Mouse (Mus musculus) kidney, adult 2 months (tissue): ENCODE measurements around the gene Prss27. TPM values are rescaled to one million over a fixed set of nuclear protein-coding genes. Genes with fewer than 3 reads are reported as not detected.
A peak's percentile ranks its signal among the peaks of the same experiment; 100 is the strongest.

Experiments
- DNase-seq: peaks from one replicate; pipeline ENCODE4 v3.0.0; 2021
- H3K27ac ChIP-seq: fragments of 200-500 bp; 2 replicates; pipeline ENCODE4 v1.5.1; 2012; ENCODE audit warnings: low read depth, low read length, control low read depth, inconsistent platforms; ENCODE audit not compliant: insufficient read depth
- H3K27me3 ChIP-seq: fragments of 200-500 bp; replicated peaks from 2 replicates; pipeline ENCODE4 v1.6.1; 2012; ENCODE audit warnings: mild to moderate bottlenecking, moderate library complexity, low read length, inconsistent platforms; ENCODE audit not compliant: control insufficient read depth, insufficient read depth
- H3K36me3 ChIP-seq: fragments of 200-500 bp; 2 replicates; pipeline ENCODE4 v1.6.1; 2012; ENCODE audit warnings: mild to moderate bottlenecking, moderate library complexity, low read length, inconsistent platforms; ENCODE audit not compliant: control insufficient read depth, insufficient read depth
- H3K4me1 ChIP-seq: fragments of 200-500 bp; 2 replicates; pipeline ENCODE4 v1.6.1; 2011; ENCODE audit warnings: low read length; ENCODE audit not compliant: control insufficient read depth, insufficient read depth
- H3K4me3 ChIP-seq: fragments of 200-500 bp; 2 replicates; pipeline ENCODE4 v1.5.1; 2011; ENCODE audit warnings: mild to moderate bottlenecking, low read depth, low read length, control low read depth; ENCODE audit not compliant: insufficient read depth
- CTCF ChIP-seq: fragments of 200-500 bp; conservative IDR thresholded peaks from 2 replicates; pipeline ENCODE4 v1.5.1; 2011; ENCODE audit warnings: low read depth, mild to moderate bottlenecking, control low read depth, low read length, moderate library complexity, mixed read lengths; ENCODE audit not compliant: insufficient read depth, insufficient read length
- POLR2A ChIP-seq: fragments of 200-500 bp; IDR thresholded peaks from one replicate; pipeline ENCODE4 v1.6.1; 2011; ENCODE audit warnings: low read depth, low read length, control low read depth
- WGBS: fragments of 180-500 bp; shearing (Covaris S2); methylation state at CpG from one replicate; pipeline ENCODE4 v1.1.7; 2018; 5-methylcytosine and 5-hydroxymethylcytosine counted together
- polyA plus RNA-seq: library from polyadenylated mRNA; depleted of rRNA; stranded (reverse); fragments of >200 nt; gene quantifications from 2 replicates; pipeline ENCODE4 v1.2.3, GENCODE M21; 2012

Prss27 gene
- polyA plus RNA-seq, 1 experiment = 0.16 TPM

DNA sequence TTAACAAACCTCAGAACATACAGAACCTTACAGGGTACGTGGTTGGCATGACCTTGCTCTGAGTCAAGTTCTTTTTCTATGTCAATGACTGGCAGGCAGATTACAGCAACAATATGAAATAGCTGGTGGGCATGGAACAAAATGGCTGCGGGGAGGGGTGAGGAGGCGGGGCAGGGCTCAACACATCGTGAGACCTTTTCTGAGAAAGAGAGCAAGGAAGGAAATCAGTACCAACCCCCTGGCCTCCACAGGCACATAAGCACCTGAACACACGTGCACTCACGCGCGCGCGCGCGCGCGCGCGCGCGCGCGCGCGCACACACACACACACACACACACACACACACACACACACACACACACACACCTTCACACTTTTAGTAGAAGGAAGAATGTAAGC lies 7.4 kb upstream of the Prss27 start:
- Histone ChIP-seq H3K36me3 (no peaks in the 10 kb centered on the region), H3K27ac (no peak overlapping the region), H3K4me1 (no peaks in the 10 kb centered on the region), H3K27me3 (no peaks in the 10 kb centered on the region), H3K4me3 (no peak overlapping the region)
- WGBS = 88% methylated on average over 22 of the region's 22 CpGs
- DNase-seq = no peak
- TF ChIP-seq POLR2A (no peak), CTCF (no peak)

DNA sequence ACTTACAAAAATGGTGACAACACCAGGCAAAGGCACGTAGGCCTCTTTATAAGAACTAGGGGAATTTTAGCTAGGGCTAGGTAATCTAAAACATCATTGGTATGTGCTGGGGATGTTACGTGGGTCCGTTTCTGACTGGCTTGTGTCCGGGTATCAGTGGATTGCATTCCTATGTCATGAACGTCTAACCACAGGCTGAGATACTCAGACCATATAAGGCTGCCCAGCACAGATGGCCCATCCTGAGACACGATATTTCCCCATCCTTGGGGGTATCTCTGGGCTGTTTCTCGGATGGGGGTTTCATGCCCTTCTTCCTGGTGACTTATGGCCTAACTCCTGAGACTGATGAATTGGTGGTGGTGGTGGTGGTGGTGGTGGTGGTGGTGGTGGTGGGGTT lies 2.9 kb upstream of the Prss27 start:
- no peak for TF ChIP-seq CTCF
- no peak for TF ChIP-seq POLR2A
- no peak overlapping the region for H3K27ac ChIP-seq
- H3K27me3 ChIP-seq = no peaks in the 10 kb centered on the region
- no peak for DNase-seq
- WGBS = 79% methylated on average over 7 of the region's 7 CpGs
- H3K36me3 ChIP-seq = no peaks in the 10 kb centered on the region
- H3K4me3 ChIP-seq = no peak overlapping the region
- H3K4me1 ChIP-seq = no peaks in the 10 kb centered on the region

DNA sequence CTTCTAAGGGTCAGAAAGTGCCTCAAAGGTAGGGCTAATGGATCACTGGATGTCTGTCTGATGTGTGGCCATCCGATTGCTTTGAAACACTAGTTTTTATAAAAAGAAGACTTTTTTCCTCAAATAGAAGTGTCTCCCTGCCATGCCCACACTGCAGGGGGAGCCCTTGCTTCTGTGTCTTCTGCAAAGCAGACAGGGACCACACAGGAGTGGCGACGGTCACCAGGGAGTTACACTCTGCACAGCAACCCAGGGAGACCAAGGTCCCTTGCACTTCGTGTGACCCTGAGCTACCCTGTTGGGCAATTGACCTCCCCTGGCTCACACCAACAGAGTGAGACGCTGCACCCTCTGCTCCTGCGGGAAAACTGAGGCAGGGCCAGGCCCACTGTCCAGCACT lies 990 bp upstream of the Prss27 start:
- Histone ChIP-seq H3K36me3 (no peaks in the 10 kb centered on the region), H3K27ac (no peak overlapping the region), H3K4me3 (no peak overlapping the region), H3K27me3 (no peaks in the 10 kb centered on the region), H3K4me1 (no peaks in the 10 kb centered on the region)
- WGBS = 62% methylated on average over 6 of the region's 6 CpGs
- DNase-seq = no peak
- TF ChIP-seq POLR2A = no peak
- TF ChIP-seq CTCF = 0 out of 2 replicates have a peak, but pooled peaks have one; percentile 12

DNA sequence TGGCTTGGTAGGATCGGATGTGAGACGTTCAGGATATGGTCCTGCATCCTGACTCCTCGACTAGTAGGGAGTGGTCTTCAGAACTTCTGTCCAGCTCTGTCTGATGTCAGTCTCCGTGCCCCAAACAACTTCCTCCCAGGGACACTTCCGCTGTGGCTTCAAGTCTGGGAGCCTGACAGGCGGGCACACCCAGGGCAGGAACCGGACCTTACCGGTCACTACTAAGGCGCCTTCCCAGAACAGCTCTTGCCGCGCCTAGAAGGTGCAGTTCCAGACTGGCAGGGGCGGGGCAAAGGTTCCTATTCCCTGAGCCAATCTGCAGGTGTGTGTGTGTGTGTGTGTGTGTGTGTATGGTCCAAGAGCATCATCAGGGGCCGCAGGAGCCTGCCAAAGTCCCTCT lies 584 bp upstream of the Prss27 start:
- Histone ChIP-seq H3K27me3 (no peaks in the 10 kb centered on the region), H3K27ac (no peak overlapping the region), H3K4me1 (no peaks in the 10 kb centered on the region), H3K4me3 (no peak overlapping the region), H3K36me3 (no peaks in the 10 kb centered on the region)
- 53% methylated on average over 13 of the region's 13 CpGs for WGBS
- DNase-seq = no peak
- TF ChIP-seq CTCF (no peak), POLR2A (no peak)

DNA sequence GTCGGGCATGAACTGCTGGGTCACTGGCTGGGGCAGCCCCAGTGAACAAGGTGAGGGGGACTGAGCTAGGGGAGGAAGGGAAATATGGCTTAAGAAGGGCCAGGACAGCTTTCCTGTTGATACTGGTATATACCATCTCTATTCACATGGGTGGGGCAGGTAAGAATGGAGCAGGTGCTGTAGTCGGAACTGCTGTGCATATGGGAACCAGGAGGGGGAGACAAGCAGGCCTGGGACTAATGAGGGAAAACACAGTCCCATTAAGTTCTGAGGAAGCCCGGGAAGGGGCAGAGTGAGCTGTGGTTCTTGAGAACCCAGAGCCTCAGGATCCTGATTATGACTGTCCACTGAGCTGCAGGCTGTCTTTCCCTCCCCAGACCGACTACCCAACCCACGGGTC lies 6.5 kb downstream of the Prss27 start:
- Histone ChIP-seq H3K27ac (no peak overlapping the region), H3K4me3 (no peak overlapping the region), H3K36me3 (no peaks in the 10 kb centered on the region), H3K4me1 (no peaks in the 10 kb centered on the region), H3K27me3 (no peaks in the 10 kb centered on the region)
- no peak for TF ChIP-seq CTCF
- no peak for TF ChIP-seq POLR2A
- no peak for DNase-seq
- 39% methylated on average over 5 of the region's 5 CpGs for WGBS

DNA sequence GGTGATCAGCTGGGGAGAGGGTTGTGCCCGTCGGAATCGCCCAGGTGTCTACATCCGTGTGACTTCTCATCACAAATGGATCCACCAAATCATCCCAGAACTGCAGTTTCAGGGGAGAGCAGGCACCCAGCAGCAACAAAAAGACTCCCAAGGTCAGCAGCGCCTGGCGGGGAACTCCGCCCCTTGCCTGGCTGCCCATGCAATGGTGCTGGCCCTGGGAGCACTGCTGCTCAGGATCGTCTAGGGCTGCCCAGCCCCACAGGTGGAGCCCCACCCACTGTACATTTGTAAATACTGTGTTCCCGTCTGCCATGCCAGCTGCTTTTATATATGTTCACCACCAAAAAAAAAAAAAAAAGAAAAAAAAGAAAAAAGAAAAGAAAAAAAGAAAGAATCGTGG lies 7.7 kb downstream of the Prss27 start:
- DNase-seq = no peak
- Histone ChIP-seq H3K4me3 (no peak overlapping the region), H3K27me3 (no peaks in the 10 kb centered on the region), H3K27ac (no peak overlapping the region), H3K4me1 (no peaks in the 10 kb centered on the region), H3K36me3 (no peaks in the 10 kb centered on the region)
- 79% methylated on average over 10 of the region's 10 CpGs for WGBS
- no peak for TF ChIP-seq POLR2A
- TF ChIP-seq CTCF = no peak

DNA sequence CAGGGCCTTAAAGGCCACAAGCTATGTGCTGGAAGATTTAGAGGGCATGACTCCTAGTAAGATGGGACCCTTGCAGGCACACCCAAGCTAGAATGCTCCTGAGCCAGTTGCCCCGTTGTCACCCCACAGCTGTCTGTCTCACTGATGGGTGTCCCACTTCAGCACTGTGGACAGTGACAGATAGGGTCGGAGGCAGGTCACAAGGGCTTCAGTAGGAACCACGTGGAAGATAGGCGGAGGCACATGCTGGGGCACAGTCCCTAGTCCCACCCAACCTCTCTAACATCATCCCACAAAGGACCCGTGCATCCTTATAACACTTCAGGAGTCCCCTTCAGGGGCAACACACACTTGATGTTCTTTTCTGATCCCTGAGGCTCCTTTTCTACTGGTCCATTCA lies 8.1 kb downstream of the Prss27 start:
- no peaks in the 10 kb centered on the region for H3K36me3 ChIP-seq
- DNase-seq = no peak
- no peak overlapping the region for H3K27ac ChIP-seq
- TF ChIP-seq CTCF (no peak), POLR2A (no peak)
- no peak overlapping the region for H3K4me3 ChIP-seq
- H3K4me1 ChIP-seq = no peaks in the 10 kb centered on the region
- WGBS = 35% methylated on average over 5 of the region's 5 CpGs
- H3K27me3 ChIP-seq = no peaks in the 10 kb centered on the region

DNA sequence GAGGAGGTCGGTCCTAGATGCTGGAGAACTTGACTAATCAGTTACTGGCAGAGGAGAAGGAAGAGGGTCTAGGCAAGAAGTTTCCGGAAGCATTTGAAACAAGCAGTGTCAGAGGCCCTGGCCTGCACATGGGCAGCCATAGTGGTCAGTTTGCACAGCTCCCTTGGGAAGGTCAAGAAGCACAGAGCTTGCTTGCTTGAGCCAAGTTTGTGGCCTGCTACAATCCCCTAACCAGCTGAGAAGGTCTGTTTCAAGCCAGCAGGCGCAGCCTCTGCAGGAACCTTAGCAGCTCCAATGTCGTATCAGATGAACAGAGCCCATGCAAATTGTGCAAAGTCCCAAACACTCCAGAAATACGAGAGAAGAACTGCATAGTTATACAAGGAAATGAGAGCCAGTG lies 10.1 kb downstream of the Prss27 start:
- no peak overlapping the region for H3K27ac ChIP-seq
- no peaks in the 10 kb centered on the region for H3K4me1 ChIP-seq
- 75% methylated on average over 5 of the region's 5 CpGs for WGBS
- H3K36me3 ChIP-seq = no peaks in the 10 kb centered on the region
- no peaks in the 10 kb centered on the region for H3K27me3 ChIP-seq
- no peak for TF ChIP-seq POLR2A
- no peak for TF ChIP-seq CTCF
- H3K4me3 ChIP-seq = no peak overlapping the region
- peak; percentile 32 for DNase-seq
